Mouse (Mus musculus) liver, embryonic 14.5 days (tissue): Measurements from ENCODE around the gene Socs3.

Experiments used
- CTCF ChIP-seq: IDR thresholded peaks from 2 replicates; pipeline ENCODE4 v1.5.1; 2016; ENCODE audit warnings: antibody characterized with exemption, low read depth, control low read depth
- EP300 ChIP-seq: IDR thresholded peaks from 2 replicates; pipeline ENCODE4 v1.6.1; 2016; ENCODE audit warnings: antibody characterized with exemption, low read depth

DNA sequence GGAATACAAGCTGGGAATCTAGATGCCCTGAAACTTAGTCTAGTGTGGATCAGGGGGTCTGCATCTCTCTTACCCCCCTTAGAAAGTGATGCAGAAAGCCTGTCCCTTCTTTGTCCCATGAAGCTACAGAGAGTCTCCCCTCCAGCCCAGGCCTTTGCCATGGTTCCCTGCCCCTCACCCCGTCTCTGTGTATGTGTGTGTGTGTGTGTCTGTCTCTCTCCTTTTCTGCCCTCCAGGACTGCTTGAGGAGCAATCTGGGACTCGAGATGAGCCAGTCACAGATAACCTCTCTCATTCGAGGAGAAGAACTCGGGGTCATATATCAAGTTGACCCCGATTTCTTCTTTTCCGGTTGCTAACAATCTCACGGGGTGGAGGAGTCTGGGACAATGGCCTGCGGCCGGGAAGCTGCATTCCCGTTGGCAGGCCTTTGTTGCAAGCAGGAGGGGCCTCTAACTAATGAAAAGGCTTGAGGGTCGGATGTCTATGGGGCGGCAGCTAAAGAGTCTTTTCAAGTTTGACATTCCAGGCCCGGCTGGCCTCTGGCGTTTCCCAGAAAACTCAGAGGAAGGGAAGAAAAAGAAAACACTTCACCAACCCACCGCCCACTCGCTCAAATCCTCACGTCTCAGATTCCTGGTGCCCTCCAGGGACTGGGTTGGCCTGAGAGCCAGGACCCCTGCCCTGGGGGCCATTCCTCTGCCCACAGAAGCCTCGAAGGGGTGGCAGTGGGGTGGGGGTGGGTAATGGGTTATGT, 5.5 kb upstream of the Socs3 start:
- TF ChIP-seq CTCF, result no peak
- TF ChIP-seq EP300, result no peak
